Mouse (Mus musculus): ENCODE results near the gene Nhlrc3.

GRCm38 (mm10) chr3:53452351-53452750 is 10.8 kb downstream of the Nhlrc3 start:
- TF ChIP-seq POLR2A (IDR thresholded peaks at IDR 0.05; ENCODE audit: borderline replicate concordance, extremely low read depth, low read depth, low read length) (no peak), CTCF (IDR thresholded peaks at IDR 0.05; ENCODE audit: insufficient read depth, low read length) (no peak)
